Mouse (Mus musculus) neural tube, embryonic 10.5 days (tissue): ENCODE data around the gene Prrx1.

Experiments used
- DNase-seq: peaks from one replicate; pipeline ENCODE4 v3.0.0-alpha.2; 2017; ENCODE audit warnings: low spot score; ENCODE audit errors: extremely low spot score

Gene Prrx1

GRCm38 (mm10) chr1:163273132-163273531 lies 40.4 kb downstream of the Prrx1 start:
- no peak for DNase-seq

- DNase-seq: no peak
These were observed 46.5 kb downstream of the Prrx1 start for GRCm38 (mm10) chr1:163266853-163267538.

- DNase-seq: no peak
These were observed 56.2 kb downstream of the Prrx1 start for GRCm38 (mm10) chr1:163257298-163257697.

GRCm38 (mm10) chr1:163255884-163256283 lies 57.6 kb downstream of the Prrx1 start:
- DNase-seq: no peak

GRCm38 (mm10) chr1:163252796-163253195 lies 60.7 kb downstream of the Prrx1 start:
- DNase-seq: no peak

GRCm38 (mm10) chr1:163252331-163252730 lies 61.2 kb downstream of the Prrx1 start:
- DNase-seq: no peak

- DNase-seq: no peak
These were observed 61.7 kb downstream of the Prrx1 start for GRCm38 (mm10) chr1:163251766-163252165.

GRCm38 (mm10) chr1:163238950-163239349 lies 74.6 kb downstream of the Prrx1 start:
- no peak for DNase-seq

- no peak for DNase-seq
These were observed 82.3 kb downstream of the Prrx1 start for GRCm38 (mm10) chr1:163231230-163231629.

GRCm38 (mm10) chr1:163226271-163226670 lies 87.2 kb downstream of the Prrx1 start:
- DNase-seq: no peak

- DNase-seq: no peak
These were observed 91.7 kb downstream of the Prrx1 start for GRCm38 (mm10) chr1:163221767-163222166.

- DNase-seq: no peak
These were observed 104.3 kb downstream of the Prrx1 start for GRCm38 (mm10) chr1:163208919-163209867.

- DNase-seq: no peak
These were observed 114.7 kb downstream of the Prrx1 start for GRCm38 (mm10) chr1:163198767-163199166.

- no peak for DNase-seq
These were observed 115.5 kb downstream of the Prrx1 start for GRCm38 (mm10) chr1:163198059-163198458.
